Mouse (Mus musculus) cerebellum, adult 11 months (tissue): ENCODE results near the gene Sftpa1.

Source experiments
- DNase-seq: peaks from one replicate; pipeline ENCODE4 v3.0.0; 2022

Gene Sftpa1

GRCm38 (mm10) chr14:41131540-41131939 lies at the start of gene Sftpa1:
Gene Sftpa1 (plus strand): TSS chr14:41131782.
- DNase-seq = no peak

DNA sequence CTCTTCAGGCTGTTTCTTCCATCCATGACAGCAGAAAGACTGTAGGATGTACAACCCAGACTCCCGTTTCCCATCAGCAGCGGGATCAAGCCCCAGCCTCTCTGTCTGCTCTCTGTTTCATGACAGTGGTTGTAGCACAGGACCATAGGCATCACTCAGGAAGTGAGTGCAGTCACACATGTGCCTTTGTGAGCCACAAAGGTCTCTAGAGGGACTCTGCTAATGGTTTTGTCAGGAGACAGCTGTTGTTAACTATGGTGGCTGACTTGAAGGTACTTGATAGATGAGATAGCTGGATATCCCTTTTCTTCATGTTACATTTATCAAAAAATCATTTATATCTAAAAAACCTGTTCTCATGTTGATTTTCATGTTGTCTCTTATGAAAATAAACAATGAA lies 49.2 kb upstream of the Sftpa1 start:
- no peak for DNase-seq

DNA sequence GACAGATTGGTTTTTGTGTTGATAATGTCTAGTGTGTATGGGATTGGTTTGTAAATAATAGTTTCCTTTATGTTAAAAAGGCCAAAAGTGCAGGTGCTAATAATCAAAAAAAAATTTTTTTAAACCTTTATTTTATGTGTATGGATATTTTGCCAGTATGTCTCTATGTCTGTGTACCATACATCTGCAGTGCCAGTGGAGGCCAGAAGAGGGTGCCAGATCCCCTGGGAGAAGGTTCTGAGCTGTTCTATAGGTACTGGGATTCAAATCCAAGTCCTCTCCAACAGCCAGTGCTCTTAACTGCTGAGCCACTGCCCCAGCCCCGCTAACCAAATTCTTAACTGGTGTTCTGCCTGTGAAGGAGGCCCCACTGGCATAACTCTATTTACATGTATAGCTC lies 44.1 kb upstream of the Sftpa1 start:
- no peak for DNase-seq

GRCm38 (mm10) chr14:41090777-41091176 lies 40.8 kb upstream of the Sftpa1 start:
- DNase-seq = no peak

DNA sequence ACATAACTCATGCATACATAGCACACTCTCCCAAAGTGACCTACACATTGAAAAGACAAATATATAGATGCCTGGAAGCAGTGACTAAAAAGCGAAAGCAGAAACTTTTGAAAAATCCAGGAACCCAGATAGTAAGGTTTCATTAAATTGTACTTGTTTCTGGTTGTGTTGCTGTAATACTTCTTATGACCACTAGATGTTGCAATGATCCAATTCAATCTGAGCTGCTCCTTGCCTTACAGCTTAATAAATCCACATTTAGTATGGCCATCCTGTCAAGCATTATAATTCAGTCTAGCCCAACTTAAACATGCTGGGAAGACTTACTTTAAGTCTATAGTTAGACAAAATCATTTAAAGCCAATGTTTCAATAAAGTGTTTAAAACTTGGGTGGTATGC lies 37.5 kb upstream of the Sftpa1 start:
- no peak for DNase-seq

DNA sequence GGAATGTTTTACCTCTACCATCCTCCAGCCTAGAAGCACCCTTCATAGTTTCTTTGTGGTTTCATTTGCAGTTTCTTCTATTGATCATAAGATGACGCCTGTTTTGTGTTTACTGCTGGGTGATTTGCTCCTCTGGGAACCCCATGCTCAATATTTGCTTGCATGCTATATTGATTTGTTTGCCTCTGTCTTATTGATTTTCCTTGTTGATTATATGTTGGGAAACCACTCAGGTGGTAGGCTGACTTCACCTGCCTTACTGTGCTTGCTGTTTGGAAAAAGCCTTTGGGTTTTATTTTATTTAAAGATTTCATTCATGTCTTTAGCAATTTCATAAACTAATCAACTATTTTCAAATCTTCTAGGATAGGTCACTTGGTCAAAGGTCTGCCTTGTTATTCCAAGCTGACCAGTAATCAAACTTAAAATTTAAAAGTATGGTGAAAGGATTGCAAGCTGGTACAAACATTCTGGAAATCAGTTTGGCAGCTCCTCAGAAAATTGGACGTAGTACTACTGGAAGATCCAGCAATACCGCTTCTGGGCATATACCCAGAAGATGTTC lies 35.2 kb upstream of the Sftpa1 start:
- no peak for DNase-seq

GRCm38 (mm10) chr14:41098726-41099125 lies 32.9 kb upstream of the Sftpa1 start:
- DNase-seq = no peak

DNA sequence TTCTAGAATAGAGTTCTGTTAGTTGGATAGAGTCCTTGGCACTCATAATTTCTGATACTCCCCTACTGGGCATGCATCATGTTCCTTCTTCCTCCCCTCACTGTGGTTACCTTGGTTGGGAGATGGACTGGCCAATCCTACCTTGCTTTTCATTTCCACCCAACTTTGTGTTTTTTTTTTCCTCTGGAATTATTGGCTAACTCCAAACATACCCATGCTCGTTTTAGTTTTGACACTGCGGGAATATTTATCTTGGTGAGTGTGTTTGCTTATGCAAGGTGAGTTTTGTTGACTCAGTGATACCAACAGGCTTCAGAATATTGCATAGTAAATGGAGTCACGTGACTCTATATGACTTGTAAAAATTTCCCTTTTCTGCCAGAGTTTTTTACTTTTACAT lies 30.9 kb upstream of the Sftpa1 start:
- no peak for DNase-seq

DNA sequence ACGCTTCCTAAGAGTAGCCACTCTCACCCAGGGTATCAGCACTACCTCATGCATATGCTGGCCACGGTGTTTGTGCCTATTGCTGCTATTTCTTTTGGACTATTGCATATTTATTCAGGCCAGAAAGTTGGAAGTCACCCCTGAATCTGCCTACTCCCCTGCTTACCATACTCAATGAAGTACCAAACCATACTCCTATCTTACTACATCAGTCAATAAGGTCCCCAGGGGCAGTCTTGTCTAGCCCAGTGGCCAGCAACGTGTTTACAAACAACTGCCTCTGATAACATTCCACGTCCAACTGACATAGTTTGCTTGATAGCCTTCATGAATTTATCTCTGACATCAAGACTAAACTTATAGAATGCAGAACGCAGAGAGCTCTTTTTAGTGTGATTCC lies 30.3 kb upstream of the Sftpa1 start:
- DNase-seq = no peak

DNA sequence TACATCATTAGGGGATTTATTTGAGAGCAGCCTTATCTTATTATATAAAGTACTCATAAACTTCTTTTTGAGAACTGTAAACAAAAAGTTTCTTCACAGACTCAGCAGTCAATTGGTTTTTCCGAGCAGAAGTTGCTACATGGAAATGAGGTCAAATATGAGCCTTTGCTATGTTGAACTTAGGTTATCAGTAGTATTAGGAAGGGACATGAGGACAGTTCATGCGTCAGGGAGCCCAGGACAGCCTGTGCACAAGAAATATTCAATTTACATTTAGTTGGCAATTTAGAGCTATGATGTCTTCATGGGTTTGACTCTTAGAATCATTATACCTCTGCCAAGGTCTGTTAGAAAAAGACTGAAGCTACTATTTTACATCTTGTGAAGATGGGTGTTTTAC lies 29.3 kb upstream of the Sftpa1 start:
- DNase-seq = no peak

GRCm38 (mm10) chr14:41104853-41105444 lies 26.6 kb upstream of the Sftpa1 start, which contains the start of gene Mat1a:
Gene Mat1a (plus strand): TSS chr14:41105035.
- DNase-seq = no peak

DNA sequence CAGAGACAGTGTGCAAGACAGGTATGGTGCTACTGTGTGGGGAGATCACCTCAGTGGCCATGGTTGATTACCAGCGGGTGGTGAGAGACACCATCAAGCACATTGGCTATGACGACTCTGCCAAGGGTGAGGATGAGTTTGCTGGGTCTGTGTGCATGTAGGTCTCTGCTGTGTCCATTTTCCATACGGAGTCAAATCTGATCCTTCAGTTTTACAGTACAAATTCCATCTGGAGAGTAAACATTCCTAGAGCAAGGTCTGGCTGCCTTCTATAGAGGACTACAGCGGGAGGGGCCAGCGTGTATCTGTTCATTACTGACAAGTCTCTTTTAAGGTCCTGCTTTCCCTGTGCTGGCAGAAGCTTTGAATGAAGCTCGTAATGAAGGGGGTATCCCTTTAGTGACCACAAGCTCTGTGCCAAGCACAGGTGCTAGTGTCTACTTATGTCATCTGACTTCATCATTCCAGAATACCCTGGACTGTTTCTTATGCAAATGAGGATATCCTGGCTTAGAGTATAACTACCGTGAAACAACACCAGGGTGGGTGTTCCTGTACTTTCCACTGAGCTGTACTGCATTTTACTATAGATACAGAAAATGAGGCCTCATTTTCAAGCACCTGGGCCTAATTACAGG lies 20.4 kb upstream of the Sftpa1 start:
- DNase-seq = no peak

GRCm38 (mm10) chr14:41112944-41113343 lies 18.6 kb upstream of the Sftpa1 start:
- DNase-seq = no peak

DNA sequence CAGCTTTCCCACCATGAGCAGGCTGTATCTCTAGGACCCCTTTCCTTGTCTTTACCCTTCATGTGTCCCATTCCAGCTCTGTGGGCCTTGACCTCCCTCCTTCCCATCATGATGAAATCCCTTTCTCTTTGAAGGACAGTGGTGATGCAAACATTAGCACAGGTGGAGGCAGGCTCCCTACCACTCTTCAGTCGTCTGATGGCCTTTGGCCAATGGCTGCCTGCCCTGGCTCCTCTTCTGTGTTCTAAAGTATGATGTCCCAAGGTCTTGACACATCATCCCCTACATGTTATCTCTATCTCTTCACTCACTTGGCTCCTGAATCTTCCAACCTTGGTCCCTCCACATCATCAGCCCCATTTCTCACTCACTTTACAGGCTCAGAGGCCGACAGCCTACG lies 15.3 kb upstream of the Sftpa1 start:
- DNase-seq = no peak

DNA sequence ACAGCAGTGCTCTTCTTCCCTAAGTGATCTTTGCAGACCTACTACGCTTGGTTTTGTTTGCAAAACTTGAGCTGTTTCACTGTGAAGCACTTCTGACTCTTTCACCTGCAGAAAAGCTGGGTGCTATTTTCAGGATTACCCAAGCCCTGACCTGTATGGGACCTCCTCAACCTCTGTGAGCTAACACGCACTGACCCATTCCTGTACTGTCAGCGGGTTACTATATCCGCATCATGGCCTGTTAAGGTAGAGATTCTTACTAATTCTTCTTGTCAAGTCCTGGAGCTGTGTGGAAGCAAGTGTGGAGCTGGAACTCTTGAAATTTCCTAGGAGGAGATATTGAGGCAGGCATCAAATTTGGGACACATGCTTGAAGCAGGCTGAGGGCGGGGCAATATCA lies 6.9 kb upstream of the Sftpa1 start:
- no peak for DNase-seq

GRCm38 (mm10) chr14:41127997-41128396 lies 3.6 kb upstream of the Sftpa1 start:
- no peak for DNase-seq

DNA sequence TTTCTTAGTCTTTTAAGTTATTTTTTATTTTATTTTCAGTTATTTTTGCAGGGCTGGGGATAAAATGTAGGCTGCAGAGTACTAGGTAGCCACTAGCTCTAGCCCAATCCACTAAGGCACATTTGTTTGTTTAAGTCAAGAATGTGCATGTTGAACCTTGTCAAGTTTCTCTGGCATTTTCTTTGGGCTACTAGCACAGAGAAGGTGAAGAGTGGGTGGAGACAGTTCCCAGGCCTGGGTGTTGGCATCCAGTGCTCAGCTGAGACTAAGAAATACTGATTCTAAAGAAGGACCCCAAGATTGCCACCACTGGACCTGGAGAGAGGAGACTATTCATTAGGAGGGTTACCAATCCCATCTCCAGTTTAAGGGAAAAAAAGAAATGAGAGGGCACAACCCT lies 5.4 kb downstream of the Sftpa1 start:
- DNase-seq = no peak

DNA sequence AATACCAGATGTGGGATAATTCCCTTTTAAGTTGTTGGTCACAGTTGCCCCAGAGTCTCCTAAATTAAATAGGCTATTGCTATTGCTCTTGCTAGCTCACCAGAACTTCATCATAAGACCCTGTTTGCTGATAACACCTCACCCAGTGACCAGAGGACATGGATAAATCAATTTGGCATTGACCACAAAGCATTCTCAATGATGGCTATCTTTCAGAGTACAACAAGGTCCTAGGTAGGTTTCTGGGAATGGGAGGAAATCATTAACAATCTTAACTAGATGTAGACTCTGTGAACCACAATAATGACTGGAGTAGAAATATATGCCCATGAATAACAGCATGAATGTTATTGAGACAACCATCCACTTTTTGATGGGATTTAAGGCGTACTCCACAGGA lies 9.1 kb downstream of the Sftpa1 start:
- DNase-seq = no peak

GRCm38 (mm10) chr14:41146035-41146434 lies 14.5 kb downstream of the Sftpa1 start:
- DNase-seq = no peak

DNA sequence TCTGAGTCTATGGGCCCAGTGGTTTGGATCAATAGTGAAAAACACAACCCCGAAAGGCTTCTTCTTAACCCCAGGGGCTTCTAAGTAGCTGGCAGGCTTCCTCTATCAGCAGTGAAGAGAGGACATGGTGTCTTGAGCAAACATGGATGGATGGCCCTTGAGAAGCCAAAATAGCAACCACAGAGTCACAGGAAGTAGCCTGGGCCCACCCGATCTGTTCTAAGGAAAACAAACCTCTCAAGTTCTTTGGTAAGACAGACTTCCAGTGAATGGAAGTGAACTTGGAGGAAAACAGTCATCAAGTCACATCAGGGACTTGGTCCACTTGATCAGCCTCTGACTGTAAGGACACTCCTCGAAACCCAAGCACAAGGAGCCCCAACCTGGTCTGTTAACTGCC lies 15.3 kb downstream of the Sftpa1 start:
- DNase-seq = no peak

- DNase-seq = no peak
Observed at GRCm38 (mm10) chr14:41147356-41147755, 15.8 kb downstream of the Sftpa1 start.

GRCm38 (mm10) chr14:41151220-41151898 lies 19.8 kb downstream of the Sftpa1 start, which contains the start of gene Mbl1:
Gene Mbl1 (plus strand): TSS chr14:41151458.
- DNase-seq = no peak

- DNase-seq = no peak
Observed at GRCm38 (mm10) chr14:41160076-41160475, 28.5 kb downstream of the Sftpa1 start.

GRCm38 (mm10) chr14:41160743-41161142 lies 29.2 kb downstream of the Sftpa1 start:
- DNase-seq = no peak
